Mouse (Mus musculus): ENCODE results near the gene Lpin2. TPM values are rescaled to one million over a fixed set of nuclear protein-coding genes. Genes with fewer than 3 reads are reported as not detected.
A peak's percentile ranks its signal among the peaks of the same experiment; 100 is the strongest.

Lpin2 gene
- polyA plus RNA-seq, 1 experiment from 2014 or later = 42.3 TPM

GRCm38 (mm10) chr17:71204809-71205091, 22.4 kb downstream of the Lpin2 start:
- H3K27me3 ChIP-seq = no peaks in the 10 kb centered on the region
- no peaks in the 10 kb centered on the region for H3K9me3 ChIP-seq (replicated peaks)
- peak overlapping the region; percentile 43 for H3K9ac ChIP-seq
- peak overlapping the region; percentile 56 for H3K4me3 ChIP-seq (replicated peaks)
- peaks cover 9% of the 10 kb centered on the region; the same call in 1 of the 2 replicates for H3K36me3 ChIP-seq (replicated peaks)
- peak overlapping the region; percentile 87 for H3K27ac ChIP-seq (replicated peaks)
- 52% methylated on average over 6 of the region's 6 CpGs for WGBS (ENCODE audit: insufficient replicate concordance)
- H3K4me2 ChIP-seq = peak overlapping the region; percentile 58
- no peak; the same call in 1 of the 2 replicates for ATAC-seq (ENCODE audit: insufficient read depth)
- H3K4me1 ChIP-seq (replicated peaks) = peaks cover 88% of the 10 kb centered on the region

GRCm38 (mm10) chr17:71206136-71206893, 24.0 kb downstream of the Lpin2 start:
- Histone ChIP-seq H3K27me3 (no peaks in the 10 kb centered on the region), H3K9me3 (replicated peaks) (no peaks in the 10 kb centered on the region), H3K36me3 (replicated peaks) (peaks cover 9% of the 10 kb centered on the region; the same call in 1 of the 2 replicates), H3K9ac (peak overlapping the region; percentile 2), H3K4me2 (peak overlapping the region; percentile 58), H3K4me1 (replicated peaks) (peaks cover 90% of the 10 kb centered on the region), H3K4me3 (replicated peaks) (peak overlapping the region; percentile 56), H3K27ac (replicated peaks) (peak overlapping the region; percentile 61; the same call in 1 of the 2 replicates)
- 68% methylated on average over 12 of the region's 12 CpGs for WGBS (ENCODE audit: insufficient replicate concordance)
- ATAC-seq (ENCODE audit: insufficient read depth) = no peak

GRCm38 (mm10) chr17:71207268-71207667, 24.9 kb downstream of the Lpin2 start:
- Histone ChIP-seq H3K36me3 (replicated peaks) (peaks cover 9% of the 10 kb centered on the region; the same call in 1 of the 2 replicates), H3K4me2 (peak overlapping the region; percentile 58), H3K9me3 (replicated peaks) (no peaks in the 10 kb centered on the region), H3K4me1 (replicated peaks) (peaks cover 90% of the 10 kb centered on the region), H3K27me3 (no peaks in the 10 kb centered on the region), H3K27ac (replicated peaks) (peak overlapping the region; percentile 61), H3K9ac (no peak overlapping the region), H3K4me3 (replicated peaks) (peak overlapping the region; percentile 56; the same call in 1 of the 2 replicates)
- 90% methylated on average over 3 of the region's 3 CpGs for WGBS (ENCODE audit: insufficient replicate concordance)
- ATAC-seq (ENCODE audit: insufficient read depth) = no peak

GRCm38 (mm10) chr17:71208376-71208775, 26.0 kb downstream of the Lpin2 start:
- peaks cover 9% of the 10 kb centered on the region; the same call in 1 of the 2 replicates for H3K36me3 ChIP-seq (replicated peaks)
- H3K4me3 ChIP-seq (replicated peaks) = no peak overlapping the region
- 93% methylated on average over 1 of the region's 1 CpGs for WGBS (ENCODE audit: insufficient replicate concordance)
- H3K4me2 ChIP-seq = no peak overlapping the region
- H3K9me3 ChIP-seq (replicated peaks) = no peaks in the 10 kb centered on the region
- H3K4me1 ChIP-seq (replicated peaks) = peaks cover 89% of the 10 kb centered on the region
- no peak overlapping the region for H3K9ac ChIP-seq
- no peaks in the 10 kb centered on the region for H3K27me3 ChIP-seq
- no peak for ATAC-seq (ENCODE audit: insufficient read depth)
- no peak overlapping the region; the same call in 1 of the 2 replicates for H3K27ac ChIP-seq (replicated peaks)

- Histone ChIP-seq H3K4me2 (no peak overlapping the region), H3K27ac (replicated peaks) (no peak overlapping the region), H3K4me1 (replicated peaks) (peaks cover 91% of the 10 kb centered on the region), H3K27me3 (no peaks in the 10 kb centered on the region), H3K36me3 (replicated peaks) (peaks cover 9% of the 10 kb centered on the region; the same call in 1 of the 2 replicates), H3K9ac (no peak overlapping the region), H3K4me3 (replicated peaks) (no peak overlapping the region), H3K9me3 (replicated peaks) (no peaks in the 10 kb centered on the region)
- 89% methylated on average over 1 of the region's 1 CpGs for WGBS (ENCODE audit: insufficient replicate concordance)
- ATAC-seq (ENCODE audit: insufficient read depth) = no peak
Measured at GRCm38 (mm10) chr17:71208921-71209320, 26.6 kb downstream of the Lpin2 start.

GRCm38 (mm10) chr17:71209936-71210335, 27.6 kb downstream of the Lpin2 start:
- H3K9me3 ChIP-seq (replicated peaks) = no peaks in the 10 kb centered on the region

GRCm38 (mm10) chr17:71211962-71212646, 29.7 kb downstream of the Lpin2 start:
- Histone ChIP-seq H3K4me3 (replicated peaks) (peak overlapping the region; percentile 18), H3K9me3 (replicated peaks) (no peaks in the 10 kb centered on the region), H3K4me2 (peak overlapping the region; percentile 55), H3K4me1 (replicated peaks) (peaks cover 94% of the 10 kb centered on the region), H3K9ac (peak overlapping the region; percentile 31; the same call in 1 of the 2 replicates), H3K36me3 (replicated peaks) (peaks cover 29% of the 10 kb centered on the region), H3K27ac (replicated peaks) (peak overlapping the region; percentile 85), H3K27me3 (no peaks in the 10 kb centered on the region)
- peak; percentile 91 for ATAC-seq (ENCODE audit: insufficient read depth)
- 17% methylated on average over 6 of the region's 6 CpGs for WGBS (ENCODE audit: insufficient replicate concordance)

More at GRCm38 (mm10) chr17:71209936-71210335, 27.6 kb downstream of the Lpin2 start:
- ATAC-seq (ENCODE audit: insufficient read depth) = no peak
- Histone ChIP-seq H3K9ac (0 out of 2 replicates have a peak overlapping the region, but pooled peaks have one; percentile 0), H3K4me2 (peak overlapping the region; percentile 37), H3K27ac (replicated peaks) (peak overlapping the region; percentile 34; the same call in 1 of the 2 replicates), H3K4me3 (replicated peaks) (no peak overlapping the region), H3K36me3 (replicated peaks) (peaks cover 15% of the 10 kb centered on the region; the same call in 1 of the 2 replicates), H3K27me3 (no peaks in the 10 kb centered on the region), H3K4me1 (replicated peaks) (peaks cover 91% of the 10 kb centered on the region)
- 55% methylated on average over 3 of the region's 3 CpGs for WGBS (ENCODE audit: insufficient replicate concordance)

GRCm38 (mm10) chr17:71213666-71214065, 31.3 kb downstream of the Lpin2 start:
- H3K4me1 ChIP-seq (replicated peaks) = peaks cover 82% of the 10 kb centered on the region
- peak overlapping the region; percentile 71 for H3K27ac ChIP-seq (replicated peaks)
- H3K36me3 ChIP-seq (replicated peaks) = peaks cover 33% of the 10 kb centered on the region
- WGBS (ENCODE audit: insufficient replicate concordance) = 67% methylated on average over 1 of the region's 1 CpGs
- no peaks in the 10 kb centered on the region for H3K27me3 ChIP-seq
- no peak for ATAC-seq (ENCODE audit: insufficient read depth)
- no peak overlapping the region for H3K4me2 ChIP-seq
- H3K9ac ChIP-seq = no peak overlapping the region; the same call in 1 of the 2 replicates
- no peak overlapping the region for H3K4me3 ChIP-seq (replicated peaks)
- no peaks in the 10 kb centered on the region for H3K9me3 ChIP-seq (replicated peaks)

GRCm38 (mm10) chr17:71214514-71215240, 32.3 kb downstream of the Lpin2 start:
- 31% methylated on average over 17 of the region's 17 CpGs for WGBS (ENCODE audit: insufficient replicate concordance)
- peak overlapping the region; percentile 71 for H3K27ac ChIP-seq (replicated peaks)
- peak overlapping the region; percentile 19; the same call in 1 of the 2 replicates for H3K9ac ChIP-seq
- peak overlapping the region; percentile 34 for H3K4me3 ChIP-seq (replicated peaks)
- H3K9me3 ChIP-seq (replicated peaks) = no peaks in the 10 kb centered on the region
- peak overlapping the region; percentile 65 for H3K4me2 ChIP-seq
- 0 out of 2 replicates have a peak, but pooled peaks have one; percentile 26 for ATAC-seq (ENCODE audit: insufficient read depth)
- H3K36me3 ChIP-seq (replicated peaks) = peaks cover 40% of the 10 kb centered on the region
- H3K4me1 ChIP-seq (replicated peaks) = peaks cover 72% of the 10 kb centered on the region
- H3K27me3 ChIP-seq = no peaks in the 10 kb centered on the region

- Histone ChIP-seq H3K4me2 (peak overlapping the region; percentile 65), H3K27ac (replicated peaks) (peak overlapping the region; percentile 71)
Measured at GRCm38 (mm10) chr17:71215241-71215839, 33.0 kb downstream of the Lpin2 start.

More at GRCm38 (mm10) chr17:71215241-71215839, 33.0 kb downstream of the Lpin2 start:
- WGBS (ENCODE audit: insufficient replicate concordance) = 20% methylated on average over 2 of the region's 2 CpGs
- ATAC-seq (ENCODE audit: insufficient read depth) = no peak
- H3K4me3 ChIP-seq (replicated peaks) = peak overlapping the region; percentile 34
- peaks cover 66% of the 10 kb centered on the region for H3K4me1 ChIP-seq (replicated peaks)
- H3K9ac ChIP-seq = peak overlapping the region; percentile 19; the same call in 1 of the 2 replicates
- H3K9me3 ChIP-seq (replicated peaks) = no peaks in the 10 kb centered on the region
- no peaks in the 10 kb centered on the region for H3K27me3 ChIP-seq
- H3K36me3 ChIP-seq (replicated peaks) = peaks cover 43% of the 10 kb centered on the region

Measured in liver, embryonic 15.5 days (tissue).